Mouse (Mus musculus) adrenal gland (tissue): ENCODE data around the gene Adcy4.

Experiments
- intact Hi-C: fragments of 180-260 bp; cut with DNase I; formaldehyde crosslinking; loops from one replicate; pipeline ENCODE4 v1.15.1; 2025

Gene Adcy4

GRCm38 (mm10) chr14:55721700-55722437 lies 62.0 kb downstream of the Adcy4 start, which contains the start of gene Rabggta:
Rabggta (minus strand) TSS chr14:55722263.
- intact Hi-C loops, result no loop called here

- intact Hi-C loops, result no loop called here
These were observed 62.8 kb downstream of the Adcy4 start for GRCm38 (mm10) chr14:55721076-55721475.

- intact Hi-C loops, result no loop called here
These were observed 63.2 kb downstream of the Adcy4 start for GRCm38 (mm10) chr14:55720666-55721065.

GRCm38 (mm10) chr14:55719737-55720136 lies 64.2 kb downstream of the Adcy4 start:
- intact Hi-C loops, result no loop called here
